Mouse (Mus musculus) thymus, adult 18-20 months (tissue): ENCODE data around the gene Gatad2b.

Experiments used
- DNase-seq, 2 experiments: peaks; one replicate each; pipeline ENCODE4 v3.0.0; 2022; ENCODE audit warnings: mixed read lengths in 2 of 2

Gatad2b gene

GRCm38 (mm10) chr3:90384851-90385375, 91.9 kb downstream of the Gatad2b start:
- DNase-seq, result no peak

GRCm38 (mm10) chr3:90386817-90387216, 93.8 kb downstream of the Gatad2b start:
- DNase-seq, result no peak

DNA sequence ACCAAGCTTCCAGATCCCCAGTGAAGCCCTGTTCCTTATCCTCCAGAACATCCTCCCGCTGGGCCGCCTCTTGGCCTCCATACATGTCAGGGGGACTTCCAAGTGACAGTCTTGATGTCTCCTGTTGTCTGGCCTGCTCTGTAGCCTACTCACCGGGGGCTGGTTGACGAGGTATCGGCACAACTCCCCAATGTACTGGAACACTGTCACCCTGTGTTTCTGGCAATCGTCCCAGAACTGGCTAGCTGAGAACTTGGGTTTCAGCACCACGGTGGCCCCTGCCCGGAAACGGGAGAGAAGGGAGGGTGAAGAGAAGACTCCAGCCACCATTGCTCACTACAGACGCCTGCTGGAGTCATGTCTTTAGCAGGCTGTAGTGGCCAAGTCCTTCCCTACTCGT, 94.5 kb downstream of the Gatad2b start:
- DNase-seq, result no peak

GRCm38 (mm10) chr3:90388192-90388591, 95.2 kb downstream of the Gatad2b start:
- DNase-seq, result no peak

DNA sequence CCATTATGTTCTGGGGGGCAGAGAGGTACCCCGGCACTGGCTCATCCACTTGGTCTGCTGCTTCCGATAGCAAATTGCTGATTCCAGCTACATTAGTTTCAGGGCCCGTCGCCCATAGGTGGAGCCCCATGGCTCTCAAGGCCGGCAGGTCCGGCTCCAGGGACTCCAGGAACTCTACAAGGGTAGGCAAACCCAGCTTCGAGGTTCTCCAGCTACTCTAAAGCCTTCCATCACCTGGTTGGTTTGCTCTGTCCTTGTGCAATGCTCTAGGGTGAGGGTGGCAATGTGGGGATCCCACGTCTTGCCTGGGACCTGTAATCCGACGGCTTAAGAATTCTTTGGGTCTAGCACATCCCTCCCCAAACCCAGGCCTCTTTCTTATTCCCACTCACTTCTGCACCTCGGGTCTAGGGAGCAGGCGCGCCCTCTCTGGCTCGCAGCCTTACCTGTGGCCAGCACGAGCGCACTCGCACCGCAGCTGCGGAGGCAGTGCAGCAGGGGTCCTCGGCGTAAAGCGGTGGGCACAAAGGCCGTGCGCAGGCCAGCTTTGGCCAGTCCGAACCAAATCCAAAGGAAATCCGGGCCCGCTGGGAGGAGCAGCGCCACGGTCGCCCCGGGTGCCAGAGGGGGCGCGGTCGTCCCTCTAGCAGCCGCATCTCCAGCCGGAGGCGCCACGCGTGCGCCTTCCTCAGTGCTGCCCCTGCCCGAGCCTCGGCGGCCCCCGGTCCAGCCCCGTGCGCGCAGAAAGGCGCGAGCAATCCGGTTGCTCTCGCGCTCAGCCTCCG, 95.9 kb downstream of the Gatad2b start:
- DNase-seq, result no peak

- no peak for DNase-seq
Measured at GRCm38 (mm10) chr3:90389511-90390490, 96.8 kb downstream of the Gatad2b start, which contains the start of gene Slc27a3. Slc27a3 (minus strand) TSS chr3:90389938.

GRCm38 (mm10) chr3:90391004-90391403, 98.0 kb downstream of the Gatad2b start:
- DNase-seq, result no peak

- no peak for DNase-seq
Measured at GRCm38 (mm10) chr3:90391941-90392340, 99.0 kb downstream of the Gatad2b start.

DNA sequence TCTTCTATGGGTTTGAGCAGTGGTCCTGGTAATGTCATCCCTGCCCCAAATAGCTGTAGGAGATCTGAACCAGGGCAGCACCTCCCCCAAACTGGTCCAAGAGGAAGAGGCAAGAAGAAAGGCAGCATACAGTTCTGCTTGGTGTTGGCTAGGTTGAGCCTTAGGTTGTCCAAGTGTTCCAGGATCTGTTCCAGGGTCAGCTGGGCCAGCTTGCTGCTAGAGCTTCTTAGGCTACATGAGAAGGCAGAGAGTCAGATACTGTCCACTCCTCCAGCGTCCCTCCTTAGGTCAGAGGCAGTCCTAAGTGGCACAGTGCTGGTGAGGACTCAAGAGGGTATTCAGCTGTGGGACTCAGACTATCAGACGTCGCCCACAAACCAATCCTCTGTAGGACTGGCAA, 99.7 kb downstream of the Gatad2b start:
- no peak for DNase-seq

GRCm38 (mm10) chr3:90395629-90396028, 102.7 kb downstream of the Gatad2b start:
- DNase-seq, result no peak

- DNase-seq, result no peak
Measured at GRCm38 (mm10) chr3:90400993-90401392, 108.0 kb downstream of the Gatad2b start.

DNA sequence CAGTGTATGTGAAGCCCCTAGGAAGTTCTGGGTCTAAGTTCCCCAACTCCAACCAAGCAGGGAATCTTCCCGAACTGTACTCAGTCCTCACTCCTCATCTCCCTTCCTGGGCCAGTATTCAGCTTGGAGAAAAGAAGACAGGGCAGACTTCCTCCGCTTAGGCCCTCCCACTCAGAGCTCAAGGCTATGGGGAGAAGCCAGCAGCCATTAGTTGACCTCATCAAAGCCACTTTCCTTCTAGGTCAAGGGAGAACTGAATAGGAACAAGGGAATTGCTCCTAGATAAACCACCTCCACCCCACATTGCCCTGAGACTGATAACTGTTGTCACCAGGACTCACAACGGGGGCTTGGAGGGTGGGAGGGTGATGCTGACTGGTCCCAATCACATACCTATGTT, 111.1 kb downstream of the Gatad2b start:
- no peak for DNase-seq

DNA sequence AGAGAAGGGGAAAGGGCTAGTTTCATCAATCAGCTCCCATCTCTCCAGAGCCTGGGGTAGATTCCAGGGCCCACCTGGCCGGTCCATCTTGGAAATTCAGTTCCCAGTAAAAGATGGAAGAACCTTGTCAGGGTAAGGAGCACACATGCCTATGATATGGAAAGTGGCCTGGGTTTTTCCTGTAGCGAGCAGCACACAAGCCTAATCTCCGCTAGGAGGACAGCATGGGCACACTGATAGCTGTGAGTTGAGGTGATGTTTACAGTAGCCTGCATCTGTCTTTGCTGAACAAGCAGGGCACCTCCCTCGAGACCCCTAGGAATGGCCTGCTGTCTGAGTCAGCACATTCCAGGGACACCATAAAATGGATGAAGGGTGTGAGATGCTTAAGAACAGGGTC, 111.6 kb downstream of the Gatad2b start:
- no peak for DNase-seq

GRCm38 (mm10) chr3:90406414-90406813, 113.4 kb downstream of the Gatad2b start:
- no peak for DNase-seq

DNA sequence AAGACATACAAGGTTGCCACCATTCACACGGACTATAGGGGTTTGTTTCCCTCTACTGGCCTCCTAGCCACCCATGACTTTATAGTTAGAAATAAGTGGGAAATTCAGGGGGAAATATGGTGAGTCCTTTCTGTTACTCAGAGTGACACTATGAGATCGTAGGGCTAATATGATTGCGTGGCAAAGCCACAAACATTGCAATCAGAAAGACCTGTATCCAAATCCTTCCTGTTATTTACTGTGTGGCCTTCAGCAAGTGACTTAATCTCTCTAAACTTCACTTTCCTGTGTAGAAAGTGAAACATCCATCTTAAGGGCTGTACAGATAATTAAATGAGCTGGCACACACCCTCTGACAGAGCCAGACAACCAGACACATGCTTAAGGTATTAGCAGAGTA, 115.7 kb downstream of the Gatad2b start:
- DNase-seq, result no peak

DNA sequence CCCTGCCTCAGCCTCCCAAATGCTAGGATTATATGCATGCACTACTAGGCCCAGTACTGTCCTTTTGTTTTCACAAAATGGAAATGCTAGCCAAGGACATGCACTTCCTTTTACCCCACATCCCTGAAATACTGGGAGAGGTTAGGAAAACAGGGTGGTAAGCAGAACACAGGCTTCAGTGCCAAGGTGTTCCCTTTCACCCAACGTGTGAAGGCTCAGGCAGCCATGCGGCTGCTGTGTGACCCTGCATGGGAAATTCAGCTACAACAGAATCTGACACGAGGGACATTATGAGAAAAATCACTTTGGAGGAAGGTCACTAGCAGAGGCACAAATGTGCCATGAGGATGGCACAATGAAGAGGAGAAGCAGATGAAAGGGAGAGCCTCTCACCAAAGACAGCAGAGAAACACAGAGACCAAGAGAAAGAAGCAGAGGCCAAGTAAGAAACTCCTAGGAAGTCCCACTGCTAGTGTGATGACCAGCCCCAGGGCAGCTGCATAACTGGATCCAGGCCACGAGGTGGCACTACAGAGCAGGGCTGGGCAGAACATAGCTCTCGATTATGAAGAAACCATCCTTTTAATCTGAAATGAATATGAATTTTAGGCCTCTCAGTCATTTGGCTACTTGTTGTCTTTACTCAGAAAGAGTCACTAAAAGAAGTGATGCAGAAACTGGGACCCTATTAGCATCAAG, 119.5 kb downstream of the Gatad2b start:
- peak in 1 of 2 experiments; percentile 21 for DNase-seq

DNA sequence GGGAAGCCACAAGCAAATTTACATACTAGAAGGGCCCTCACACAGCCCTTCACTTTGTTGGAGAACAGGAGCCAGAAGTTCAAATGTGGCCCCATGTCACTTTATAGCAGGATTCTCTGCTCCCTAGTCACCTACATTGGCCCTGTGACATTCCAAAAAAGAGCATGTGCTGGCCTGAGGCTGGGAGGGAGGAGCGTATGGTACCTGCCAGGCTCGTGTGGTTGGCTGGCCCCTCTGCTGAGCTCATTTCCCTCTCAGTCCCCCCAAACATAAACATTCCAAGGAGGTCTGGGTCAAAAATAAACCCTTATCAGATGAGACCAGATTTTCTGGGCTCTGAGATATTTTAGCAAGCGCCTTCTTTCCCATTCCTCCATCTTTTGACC, 120.0 kb downstream of the Gatad2b start:
- DNase-seq, result no peak
